Mouse (Mus musculus) gastrocnemius, adult 18-20 months (tissue): ENCODE measurements around the gene Smim26. TPM values are rescaled to one million over a fixed set of nuclear protein-coding genes. Genes with fewer than 3 reads are reported as not detected.
"Not testable (repeated sequence)": the region's sequence is repeated elsewhere in the genome, so short reads cannot be mapped to it uniquely, and the experiment has no call there.

Source experiments
- DNase-seq: peaks from one replicate; pipeline ENCODE4 v3.0.0; 2021; ENCODE audit warnings: low spot score
- long read RNA-seq, 2 experiments: library from polyadenylated mRNA; stranded (forward); transcript quantifications; one replicate each; pipeline ENCODE4 v2.0.0; 2021
- total RNA-seq, 2 experiments: library from RNA; stranded (reverse); gene quantifications; 2 replicates each; pipeline ENCODE4 v1.2.3; 2021

Smim26 gene
- 10 to 100 TPM; 75.6 to 87.0 TPM for total RNA-seq
- long read RNA-seq, experiment 1, transcript Smim26-201 (2 exons, 471 nt), result major isoform, 35 of 38 reads
- long read RNA-seq, experiment 1, partial matches to known transcripts, result 2 of 38 reads
- long read RNA-seq, experiment 1, other reads (novel, unspliced or antisense), result 1 of 38 reads
- long read RNA-seq, experiment 2, transcript Smim26-201 (2 exons, 471 nt), result major isoform, 36 of 36 reads
- long read RNA-seq, experiment 2, partial matches to known transcripts, result 0 of 36 reads
- long read RNA-seq, experiment 2, other reads (novel, unspliced or antisense), result 0 of 36 reads

- peak; percentile 80 for DNase-seq
These were observed at the start of gene Smim26 for GRCm38 (mm10) chr2:144593951-144594651. TSS of gene Smim26 (plus strand) at chr2:144594054.

DNA sequence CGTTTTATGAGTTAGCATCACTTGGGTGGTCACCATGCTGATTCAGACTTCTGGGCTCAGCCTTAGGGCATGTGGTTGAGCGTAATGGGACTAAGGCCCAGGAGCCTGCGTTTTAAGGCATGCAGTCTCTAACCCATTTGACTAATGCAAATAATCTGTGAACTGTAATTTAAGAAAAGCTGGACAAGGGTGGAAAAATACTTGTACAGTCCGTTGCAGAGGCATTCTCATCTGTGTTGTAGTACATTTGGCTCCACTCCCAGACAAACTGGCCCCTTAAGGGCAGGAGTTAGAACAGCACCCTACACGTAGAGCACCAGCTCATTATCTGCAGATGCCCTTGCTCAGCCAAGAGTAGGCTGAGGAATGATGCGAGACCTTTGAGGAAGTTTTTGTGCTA lies 49.2 kb upstream of the Smim26 start:
- DNase-seq, result no peak

GRCm38 (mm10) chr2:144545061-144545460 lies 48.8 kb upstream of the Smim26 start:
- DNase-seq, result no peak

DNA sequence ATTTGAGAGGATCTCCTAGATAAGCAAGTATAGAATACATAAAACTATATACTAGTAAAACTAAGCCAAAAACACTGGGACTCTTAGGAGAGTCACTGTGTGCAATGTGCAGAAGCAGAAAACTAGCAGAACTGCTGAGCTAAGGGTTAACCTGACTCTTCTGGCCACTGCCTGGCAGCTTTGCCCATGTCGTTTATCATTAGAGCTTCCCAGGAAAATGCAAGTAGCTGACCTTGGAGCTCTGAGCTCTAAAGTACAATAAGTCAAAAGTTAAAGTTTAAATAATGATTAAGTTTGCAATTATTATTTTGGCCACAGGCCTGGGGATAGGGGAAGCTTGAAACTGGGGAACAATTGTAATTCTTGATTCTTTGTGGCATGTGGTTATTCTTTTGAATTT lies 48.4 kb upstream of the Smim26 start:
- no peak for DNase-seq

- no peak for DNase-seq
These were observed 46.3 kb upstream of the Smim26 start for GRCm38 (mm10) chr2:144547559-144547958.

DNA sequence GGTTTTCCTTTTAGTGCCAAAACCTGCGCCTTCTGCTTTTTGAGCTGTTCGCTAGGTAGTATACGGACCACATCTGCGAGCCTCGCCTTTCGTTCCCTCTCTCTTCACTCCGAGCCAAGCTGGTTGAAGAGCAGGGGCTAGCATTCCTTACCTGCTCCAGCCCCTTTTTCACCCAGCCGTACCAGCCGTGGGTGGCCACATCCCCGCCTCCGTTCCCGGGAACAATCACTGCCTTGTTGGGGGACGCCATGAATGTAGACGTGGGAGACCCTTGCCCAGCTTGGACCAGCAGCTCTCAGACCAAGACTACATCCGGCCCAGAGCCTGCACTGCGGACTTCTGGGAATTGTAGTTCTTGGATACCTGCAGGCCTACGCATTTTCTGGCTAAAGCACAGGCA lies 43.3 kb upstream of the Smim26 start, which contains the start of gene Rbbp9:
Gene Rbbp9 (minus strand): TSS at position 341 of the 400 bp plus-strand sequence.
- DNase-seq, result peak; percentile 51

DNA sequence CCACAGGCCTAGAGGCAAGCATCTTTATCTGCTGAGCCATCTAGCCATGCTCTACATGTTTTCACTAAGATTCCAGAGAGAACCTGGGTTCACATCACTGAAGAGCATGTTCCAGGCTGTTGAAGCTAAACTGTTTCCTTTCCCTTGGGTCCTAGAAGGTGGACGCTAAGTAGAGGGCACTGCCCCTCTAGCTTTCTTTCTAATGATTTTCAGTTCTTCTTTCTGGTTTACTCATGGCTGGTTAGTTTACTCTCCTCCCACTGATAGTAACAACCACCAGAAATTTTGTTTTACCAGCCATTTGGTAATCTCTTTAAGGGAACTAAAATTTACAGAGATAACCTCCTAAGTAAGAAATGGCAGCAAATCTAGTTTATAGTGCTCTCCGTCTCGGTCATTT lies 39.9 kb upstream of the Smim26 start:
- DNase-seq, result no peak

GRCm38 (mm10) chr2:144555286-144555819 lies 38.5 kb upstream of the Smim26 start:
- no peak for DNase-seq

GRCm38 (mm10) chr2:144555820-144556552 lies 37.9 kb upstream of the Smim26 start, which contains the start of gene Sec23b:
TSS of gene Sec23b (plus strand) at chr2:144556229.
- DNase-seq, result peak; percentile 98

DNA sequence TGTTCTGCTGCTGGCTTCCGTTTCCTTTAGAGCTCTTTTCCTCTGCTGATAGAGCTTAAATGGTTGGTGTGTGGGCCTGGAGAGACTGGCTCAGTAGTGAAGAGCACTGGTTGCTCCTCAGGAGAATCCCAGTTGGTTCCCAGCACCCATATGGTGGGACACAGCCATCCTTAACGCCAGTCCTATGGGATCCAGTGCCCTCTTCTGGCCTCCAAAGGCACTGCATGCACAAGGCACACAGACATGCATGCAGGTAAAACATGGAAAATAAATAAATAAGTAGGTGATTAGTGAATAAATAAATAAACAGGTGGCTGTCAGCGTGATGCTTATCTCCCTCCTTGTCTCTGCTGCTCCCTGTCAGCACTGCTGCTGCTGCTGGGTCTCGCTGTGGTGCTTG lies 5.1 kb upstream of the Smim26 start:
- no peak for DNase-seq

DNA sequence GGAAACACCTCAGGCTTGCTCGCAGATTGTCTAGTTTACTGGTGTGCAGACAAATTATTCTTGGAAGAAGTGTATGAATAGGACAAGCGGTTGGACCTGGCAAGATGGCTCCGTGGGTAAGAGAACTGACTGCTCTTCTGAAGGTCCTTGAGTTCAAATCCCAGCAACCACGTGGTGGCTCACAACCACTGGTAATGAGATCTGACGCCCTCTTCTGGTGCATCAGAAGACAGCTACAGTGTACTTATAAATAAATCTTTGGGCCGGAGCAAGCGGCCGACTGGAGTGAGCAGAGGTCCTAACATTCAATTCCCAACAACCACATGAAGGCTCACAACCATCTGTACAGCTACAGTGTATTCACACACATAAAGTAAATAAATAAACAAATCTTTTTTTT lies 818 bp upstream of the Smim26 start:
- DNase-seq, result not testable (repeated sequence)

DNA sequence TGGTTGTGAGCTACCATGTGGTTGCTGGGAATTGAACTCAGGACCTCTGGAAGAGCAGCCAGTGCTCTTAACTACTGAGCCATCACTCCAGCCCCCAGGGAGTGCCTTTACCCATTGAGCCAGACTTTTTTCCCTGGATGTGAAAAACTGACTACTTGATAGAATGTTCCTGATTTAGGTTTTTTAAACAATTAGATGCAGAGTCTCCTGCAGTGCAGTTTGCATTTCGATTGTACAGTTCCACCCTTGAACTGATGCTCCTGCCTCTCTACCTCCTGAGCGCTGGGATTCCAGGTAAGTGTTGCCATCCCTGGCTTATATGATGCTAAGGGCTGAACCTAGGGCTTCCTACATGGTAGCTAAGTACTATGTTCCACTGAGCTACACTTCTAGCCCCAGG lies 4.2 kb downstream of the Smim26 start:
- DNase-seq, result no peak

DNA sequence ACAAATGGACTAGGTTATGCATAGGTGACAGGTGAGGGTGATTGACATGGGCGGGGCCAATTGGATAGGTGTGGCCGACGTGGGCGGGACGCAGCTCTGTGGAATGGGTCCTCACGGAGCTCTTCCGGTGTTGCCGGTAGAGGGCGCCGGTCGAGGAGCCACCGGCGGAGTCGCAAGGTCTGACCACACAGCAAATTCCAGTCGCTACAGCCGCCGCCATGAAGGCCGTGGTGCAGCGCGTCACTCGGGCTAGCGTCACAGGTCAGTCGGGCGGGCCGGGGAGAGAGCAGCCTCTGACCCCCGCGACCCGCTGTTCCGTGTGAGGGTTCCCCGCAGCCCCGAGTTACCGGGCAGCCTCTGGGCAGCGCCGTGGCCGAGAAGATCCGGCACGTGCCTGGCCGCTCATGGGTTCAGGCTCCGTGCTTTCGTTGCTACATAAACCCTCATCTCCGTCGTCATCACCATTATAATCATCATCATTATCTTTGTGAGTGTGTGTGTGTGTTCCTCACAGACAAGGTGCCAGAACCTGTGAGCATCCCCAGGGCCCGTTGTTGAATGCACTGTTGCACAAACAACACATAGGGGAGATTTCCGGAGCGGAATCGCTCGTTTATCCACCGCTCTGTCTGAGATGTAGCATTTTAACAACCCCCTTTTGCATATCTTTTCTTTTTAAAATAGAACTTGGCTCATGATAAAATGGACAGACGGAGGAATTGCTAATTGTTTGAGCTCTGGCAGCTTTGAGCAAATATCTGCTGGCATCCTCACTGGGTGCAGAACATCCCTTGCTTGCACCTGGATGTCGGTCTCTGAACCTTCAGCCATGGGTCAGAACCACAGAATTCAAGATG lies 6.2 kb downstream of the Smim26 start, which contains the start of gene Dtd1:
Gene Dtd1 (plus strand): TSS at position 67 of the 857 bp plus-strand sequence.
- peak; percentile 88 for DNase-seq

- no peak for DNase-seq
These were observed 7.7 kb downstream of the Smim26 start for GRCm38 (mm10) chr2:144601576-144601975.

GRCm38 (mm10) chr2:144613956-144614355 lies 20.1 kb downstream of the Smim26 start:
- DNase-seq, result no peak

- DNase-seq, result no peak
These were observed 23.4 kb downstream of the Smim26 start for GRCm38 (mm10) chr2:144617074-144617874.

DNA sequence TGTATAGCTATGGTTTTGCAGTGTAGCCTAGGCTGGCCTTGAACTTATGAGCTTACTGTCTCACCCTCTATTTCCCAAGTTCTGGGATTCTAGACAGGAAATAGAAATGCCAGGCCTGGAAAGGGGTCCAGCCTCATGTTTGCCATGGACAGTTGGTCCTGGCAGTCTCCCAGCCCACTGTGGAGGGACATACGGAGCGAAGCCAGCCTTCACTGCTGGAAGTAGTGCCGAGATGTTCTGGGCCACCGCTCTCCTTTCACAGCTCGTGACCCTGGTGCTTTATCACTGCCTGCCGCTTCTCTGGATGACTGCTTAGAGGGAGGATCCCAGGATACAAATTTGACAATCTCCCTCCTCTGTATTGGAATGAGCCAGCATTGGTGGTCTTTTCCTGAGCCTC lies 27.6 kb downstream of the Smim26 start:
- no peak for DNase-seq

DNA sequence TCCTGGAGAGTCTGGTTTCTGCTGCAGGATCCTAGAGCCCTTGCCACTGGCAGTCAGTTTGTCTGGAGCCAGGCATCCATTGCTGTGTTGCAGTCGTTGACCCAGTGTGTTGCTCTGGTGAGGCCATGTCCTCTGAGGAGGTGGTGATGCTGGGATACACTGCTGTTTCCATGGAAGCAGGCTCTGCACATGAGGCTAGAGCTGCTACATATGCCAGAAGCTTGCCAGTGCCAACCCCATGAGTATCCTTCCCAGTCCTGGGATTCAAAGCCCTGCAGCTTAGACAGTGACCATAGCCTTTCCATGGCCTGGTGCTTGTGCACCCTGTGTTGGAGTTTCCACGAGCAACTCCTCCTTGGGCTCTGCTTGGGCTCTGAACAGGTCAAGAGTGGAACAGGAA lies 39.7 kb downstream of the Smim26 start:
- DNase-seq, result no peak

DNA sequence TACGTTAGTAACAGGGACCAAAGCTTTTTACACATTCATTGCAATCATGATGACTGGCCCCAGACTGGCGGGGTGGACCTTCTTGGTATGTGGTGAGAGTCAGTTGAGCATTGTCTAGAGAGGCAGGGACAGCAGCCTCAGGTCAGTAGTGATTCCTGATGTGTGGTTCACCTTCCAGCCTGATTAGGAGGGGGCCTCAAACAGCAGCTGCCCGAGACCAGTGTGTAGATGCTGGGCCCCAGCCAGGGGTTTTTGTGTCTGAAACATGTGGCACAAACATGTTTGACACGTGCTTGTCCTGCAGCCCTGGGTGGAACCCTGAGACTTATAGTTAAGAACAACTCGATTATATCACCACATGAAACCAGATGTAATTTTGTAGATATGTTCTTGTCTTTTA lies 40.4 kb downstream of the Smim26 start:
- no peak for DNase-seq

- no peak for DNase-seq
These were observed 40.9 kb downstream of the Smim26 start for GRCm38 (mm10) chr2:144634729-144635128.
